Mouse (Mus musculus): ENCODE measurements at regions not wholly inside any gene's neighbourhood (a gene's known extent, or its start where the extent isn't known, plus 50 kb on each side); places are given as distances from the start of the nearest gene placed in this dataset.

DNA sequence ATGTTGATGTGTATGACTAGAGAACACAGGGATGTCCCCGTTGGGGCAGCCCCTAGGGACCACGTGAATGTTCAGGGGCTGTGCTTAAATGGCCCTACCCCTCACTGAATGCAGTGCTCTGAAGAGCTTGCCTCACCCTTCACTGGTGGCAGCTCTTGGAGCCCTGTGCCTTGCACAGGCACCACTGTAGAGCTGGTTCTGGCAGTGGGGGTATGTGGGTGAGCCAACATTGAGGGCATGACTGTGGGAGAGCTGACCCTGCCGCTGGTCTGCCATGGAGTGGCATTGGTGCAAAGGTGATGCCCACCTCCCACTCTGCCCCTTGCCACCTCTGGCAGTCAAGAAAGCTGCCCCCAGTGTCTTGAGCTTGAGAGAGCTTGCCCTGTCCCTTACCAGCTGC is 69.6 kb upstream of the Tdrd3 start:
- DNase-seq (ENCODE audit: inconsistent ontology term): no peak

DNA sequence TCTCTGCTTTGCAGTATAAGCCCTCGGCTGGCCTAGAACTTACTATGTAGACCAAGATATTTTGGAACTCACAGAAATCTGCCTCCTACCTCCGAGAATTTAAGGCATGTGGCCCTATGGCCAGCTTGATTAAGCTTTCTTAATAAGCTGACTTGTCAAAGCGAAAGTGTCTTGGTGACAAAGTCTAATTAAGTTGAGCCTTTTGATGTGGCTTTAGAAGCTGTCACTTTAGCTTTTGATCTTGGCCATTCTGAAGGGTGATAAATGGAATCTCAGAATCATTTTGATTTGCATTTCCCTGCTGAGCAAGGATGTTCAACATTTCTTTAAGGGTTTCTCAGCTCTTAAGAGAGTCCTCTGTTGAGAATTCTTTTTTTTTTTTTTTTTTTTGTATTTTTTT is 67.6 kb upstream of the Tdrd3 start:
- peak; percentile 55 for DNase-seq (ENCODE audit: inconsistent ontology term)

GRCm38 (mm10) chr14:87365793-87366192 is 50.6 kb upstream of the Tdrd3 start:
- DNase-seq (ENCODE audit: inconsistent ontology term): no peak

All from Muller cell, postnatal 12 days (primary cell).